Mouse (Mus musculus): ENCODE results near the gene Ap3d1.
A peak's percentile ranks its signal among the peaks of the same experiment; 100 is the strongest.

Gene Ap3d1

GRCm38 (mm10) chr10:80742180-80742978 is at the start of gene Ap3d1:
Ap3d1 (minus strand) TSS chr10:80742264.
- DNase-seq (ENCODE audit: low spot score in 2 of 2): peak; percentile 99

- no peak for DNase-seq (ENCODE audit: low spot score in 2 of 2)
These were observed 49.6 kb upstream of the Ap3d1 start for GRCm38 (mm10) chr10:80791476-80792174.

GRCm38 (mm10) chr10:80790761-80791404 is 48.8 kb upstream of the Ap3d1 start:
- DNase-seq (ENCODE audit: low spot score in 2 of 2): no peak

- no peak for DNase-seq (ENCODE audit: low spot score in 2 of 2)
These were observed 45.5 kb upstream of the Ap3d1 start for GRCm38 (mm10) chr10:80787517-80787916.

GRCm38 (mm10) chr10:80785963-80786362 is 43.9 kb upstream of the Ap3d1 start:
- DNase-seq (ENCODE audit: low spot score in 2 of 2): no peak

GRCm38 (mm10) chr10:80784871-80785270 is 42.8 kb upstream of the Ap3d1 start:
- no peak for DNase-seq (ENCODE audit: low spot score in 2 of 2)

GRCm38 (mm10) chr10:80784302-80784701 is 42.2 kb upstream of the Ap3d1 start:
- DNase-seq (ENCODE audit: low spot score in 2 of 2): no peak

GRCm38 (mm10) chr10:80779565-80779964 is 37.5 kb upstream of the Ap3d1 start:
- DNase-seq (ENCODE audit: low spot score in 2 of 2): no peak

GRCm38 (mm10) chr10:80777123-80777522 is 35.1 kb upstream of the Ap3d1 start:
- no peak for DNase-seq (ENCODE audit: low spot score in 2 of 2)

GRCm38 (mm10) chr10:80776358-80776869 is 34.4 kb upstream of the Ap3d1 start:
- no peak for DNase-seq (ENCODE audit: low spot score in 2 of 2)

- no peak for DNase-seq (ENCODE audit: low spot score in 2 of 2)
These were observed 33.7 kb upstream of the Ap3d1 start for GRCm38 (mm10) chr10:80775731-80776130.

- no peak for DNase-seq (ENCODE audit: low spot score in 2 of 2)
These were observed 32.9 kb upstream of the Ap3d1 start for GRCm38 (mm10) chr10:80774981-80775380.

GRCm38 (mm10) chr10:80774549-80774948 is 32.5 kb upstream of the Ap3d1 start:
- DNase-seq (ENCODE audit: low spot score in 2 of 2): peak; percentile 76 to 89

GRCm38 (mm10) chr10:80773816-80774215 is 31.8 kb upstream of the Ap3d1 start:
- no peak for DNase-seq (ENCODE audit: low spot score in 2 of 2)

- no peak for DNase-seq (ENCODE audit: low spot score in 2 of 2)
These were observed 26.3 kb upstream of the Ap3d1 start for GRCm38 (mm10) chr10:80768365-80768764.

GRCm38 (mm10) chr10:80766161-80766815 is 24.2 kb upstream of the Ap3d1 start:
- no peak for DNase-seq (ENCODE audit: low spot score in 2 of 2)

- DNase-seq (ENCODE audit: low spot score in 2 of 2): no peak
These were observed 23.7 kb upstream of the Ap3d1 start for GRCm38 (mm10) chr10:80765746-80766145.

GRCm38 (mm10) chr10:80763502-80763901 is 21.4 kb upstream of the Ap3d1 start:
- DNase-seq (ENCODE audit: low spot score in 2 of 2): no peak

GRCm38 (mm10) chr10:80761821-80762220 is 19.8 kb upstream of the Ap3d1 start:
- no peak for DNase-seq (ENCODE audit: low spot score in 2 of 2)

GRCm38 (mm10) chr10:80760596-80761524 is 18.8 kb upstream of the Ap3d1 start:
- DNase-seq (ENCODE audit: low spot score in 2 of 2): no peak

GRCm38 (mm10) chr10:80758651-80759050 is 16.6 kb upstream of the Ap3d1 start:
- DNase-seq (ENCODE audit: low spot score in 2 of 2): no peak
